Mouse (Mus musculus): ENCODE measurements at regions not wholly inside any gene's neighbourhood (a gene's known extent, or its start where the extent isn't known, plus 50 kb on each side); places are given as distances from the start of the nearest gene placed in this dataset.

- no peak for TF ChIP-seq GATA1 (IDR thresholded peaks at IDR 0.05; ENCODE audit: borderline replicate concordance, low read length)
- no peak for TF ChIP-seq FLI1 (IDR thresholded peaks at IDR 0.05; ENCODE audit: low read length)
- Histone ChIP-seq H3K4me1 (no peaks in the 10 kb centered on the region), H3K9me3 (no peaks in the 10 kb centered on the region), H3K36me3 (replicated peaks; ENCODE audit: low read length) (no peaks in the 10 kb centered on the region), H3K27me3 (replicated peaks) (no peaks in the 10 kb centered on the region), H3K4me3 (replicated peaks) (no peak overlapping the region)
These were observed 358.9 kb upstream of the Adgrl2 start for GRCm38 (mm10) chr3:149349211-149349697.

GRCm38 (mm10) chr3:149348459-149348971 lies 358.2 kb upstream of the Adgrl2 start:
- TF ChIP-seq FLI1 (IDR thresholded peaks at IDR 0.05; ENCODE audit: low read length) (no peak), GATA1 (IDR thresholded peaks at IDR 0.05; ENCODE audit: borderline replicate concordance, low read length) (no peak)
- Histone ChIP-seq H3K36me3 (replicated peaks; ENCODE audit: low read length) (no peaks in the 10 kb centered on the region), H3K27me3 (replicated peaks) (no peaks in the 10 kb centered on the region), H3K9me3 (no peaks in the 10 kb centered on the region), H3K4me3 (replicated peaks) (no peak overlapping the region), H3K4me1 (no peaks in the 10 kb centered on the region)

GRCm38 (mm10) chr3:149347241-149347992 lies 357.1 kb upstream of the Adgrl2 start:
- Histone ChIP-seq H3K9me3 (no peaks in the 10 kb centered on the region), H3K4me1 (no peaks in the 10 kb centered on the region)

GRCm38 (mm10) chr3:149342511-149342910 lies 352.2 kb upstream of the Adgrl2 start:
- Histone ChIP-seq H3K36me3 (replicated peaks; ENCODE audit: low read length) (no peaks in the 10 kb centered on the region), H3K9me3 (peaks cover 3% of the 10 kb centered on the region; the same call in 1 of the 2 replicates), H3K27me3 (replicated peaks) (no peaks in the 10 kb centered on the region), H3K4me1 (no peaks in the 10 kb centered on the region), H3K4me3 (replicated peaks) (no peak overlapping the region)
- TF ChIP-seq GATA1 (IDR thresholded peaks at IDR 0.05; ENCODE audit: borderline replicate concordance, low read length): no peak
- TF ChIP-seq FLI1 (IDR thresholded peaks at IDR 0.05; ENCODE audit: low read length): no peak

More at GRCm38 (mm10) chr3:149347241-149347992, 357.1 kb upstream of the Adgrl2 start:
- Histone ChIP-seq H3K36me3 (replicated peaks; ENCODE audit: low read length) (no peaks in the 10 kb centered on the region), H3K27me3 (replicated peaks) (no peaks in the 10 kb centered on the region), H3K4me3 (replicated peaks) (no peak overlapping the region)
- no peak for TF ChIP-seq GATA1 (IDR thresholded peaks at IDR 0.05; ENCODE audit: borderline replicate concordance, low read length)

- Histone ChIP-seq H3K36me3 (replicated peaks; ENCODE audit: low read length) (no peaks in the 10 kb centered on the region), H3K4me1 (no peaks in the 10 kb centered on the region), H3K27me3 (replicated peaks) (no peaks in the 10 kb centered on the region), H3K9me3 (peaks cover 3% of the 10 kb centered on the region; the same call in 1 of the 2 replicates), H3K4me3 (replicated peaks) (no peak overlapping the region)
- no peak for TF ChIP-seq FLI1 (IDR thresholded peaks at IDR 0.05; ENCODE audit: low read length)
- no peak for TF ChIP-seq GATA1 (IDR thresholded peaks at IDR 0.05; ENCODE audit: borderline replicate concordance, low read length)
These were observed 349.0 kb upstream of the Adgrl2 start for GRCm38 (mm10) chr3:149339374-149339753.

GRCm38 (mm10) chr3:149338684-149339373 lies 348.5 kb upstream of the Adgrl2 start:
- Histone ChIP-seq H3K4me1 (no peaks in the 10 kb centered on the region), H3K27me3 (replicated peaks) (no peaks in the 10 kb centered on the region), H3K4me3 (replicated peaks) (no peak overlapping the region), H3K9me3 (peaks cover 3% of the 10 kb centered on the region; the same call in 1 of the 2 replicates), H3K36me3 (replicated peaks; ENCODE audit: low read length) (no peaks in the 10 kb centered on the region)
- TF ChIP-seq GATA1 (IDR thresholded peaks at IDR 0.05; ENCODE audit: borderline replicate concordance, low read length): no peak
- no peak for TF ChIP-seq FLI1 (IDR thresholded peaks at IDR 0.05; ENCODE audit: low read length)

- no peak for TF ChIP-seq FLI1 (IDR thresholded peaks at IDR 0.05; ENCODE audit: low read length)
- Histone ChIP-seq H3K4me1 (no peaks in the 10 kb centered on the region), H3K9me3 (peaks cover 6% of the 10 kb centered on the region; the same call in 1 of the 2 replicates), H3K27me3 (replicated peaks) (peaks cover 2% of the 10 kb centered on the region), H3K4me3 (replicated peaks) (no peak overlapping the region), H3K36me3 (replicated peaks; ENCODE audit: low read length) (no peaks in the 10 kb centered on the region)
These were observed 344.9 kb upstream of the Adgrl2 start for GRCm38 (mm10) chr3:149335259-149335658.

GRCm38 (mm10) chr3:149333607-149334006 lies 343.3 kb upstream of the Adgrl2 start:
- no peaks in the 10 kb centered on the region for H3K4me1 ChIP-seq
- no peak for TF ChIP-seq FLI1 (IDR thresholded peaks at IDR 0.05; ENCODE audit: low read length)
- TF ChIP-seq GATA1 (IDR thresholded peaks at IDR 0.05; ENCODE audit: borderline replicate concordance, low read length): no peak
- no peak overlapping the region for H3K4me3 ChIP-seq (replicated peaks)
- H3K9me3 ChIP-seq: peaks cover 8% of the 10 kb centered on the region; the same call in 1 of the 2 replicates
- peaks cover 2% of the 10 kb centered on the region for H3K27me3 ChIP-seq (replicated peaks)
- H3K36me3 ChIP-seq (replicated peaks; ENCODE audit: low read length): no peaks in the 10 kb centered on the region

- H3K27me3 ChIP-seq (replicated peaks): peaks cover 2% of the 10 kb centered on the region
- H3K4me3 ChIP-seq (replicated peaks): no peak overlapping the region
- H3K36me3 ChIP-seq (replicated peaks; ENCODE audit: low read length): no peaks in the 10 kb centered on the region
- H3K4me1 ChIP-seq: no peaks in the 10 kb centered on the region
- TF ChIP-seq GATA1 (IDR thresholded peaks at IDR 0.05; ENCODE audit: borderline replicate concordance, low read length) (no peak), FLI1 (IDR thresholded peaks at IDR 0.05; ENCODE audit: low read length) (no peak)
- H3K9me3 ChIP-seq: peaks cover 7% of the 10 kb centered on the region; the same call in 1 of the 2 replicates
These were observed 342.8 kb upstream of the Adgrl2 start for GRCm38 (mm10) chr3:149333131-149333530.

GRCm38 (mm10) chr3:149332105-149332504 lies 341.8 kb upstream of the Adgrl2 start:
- Histone ChIP-seq H3K4me3 (replicated peaks) (no peak overlapping the region), H3K4me1 (no peaks in the 10 kb centered on the region), H3K36me3 (replicated peaks; ENCODE audit: low read length) (no peaks in the 10 kb centered on the region), H3K27me3 (replicated peaks) (peaks cover 2% of the 10 kb centered on the region), H3K9me3 (peaks cover 7% of the 10 kb centered on the region; the same call in 1 of the 2 replicates)
- TF ChIP-seq GATA1 (IDR thresholded peaks at IDR 0.05; ENCODE audit: borderline replicate concordance, low read length) (no peak), FLI1 (IDR thresholded peaks at IDR 0.05; ENCODE audit: low read length) (no peak)

Data from megakaryocyte, embryonic 14.5 days (primary cell).